Mouse (Mus musculus): ENCODE measurements around the gene Gm13694.

- TF ChIP-seq TAL1 (conservative IDR thresholded peaks at IDR 0.05; ENCODE audit: low read depth, low read length) (peak; percentile 94), CTCF (IDR thresholded peaks at IDR 0.05; ENCODE audit: low read depth, low read length) (no peak), GATA1 (IDR thresholded peaks at IDR 0.05; ENCODE audit: borderline replicate concordance, low read length) (no peak)
Measured at GRCm38 (mm10) chr2:84019519-84020305, 41.0 kb downstream of the Gm13694 start.
